Mouse (Mus musculus) megakaryocyte, embryonic 14.5 days (primary cell): Measurements from ENCODE around the gene Zfp2.

ENCODE experiments used
- FLI1 ChIP-seq: IDR thresholded peaks from 2 replicates; pipeline ENCODE4 v1.6.1; 2012; ENCODE audit warnings: low read length, inconsistent platforms, mixed read lengths
- GATA1 ChIP-seq: IDR thresholded peaks from 3 replicates; pipeline ENCODE4 v1.6.1; 2012; ENCODE audit warnings: mixed read lengths, low read length, inconsistent platforms, borderline replicate concordance

GRCm38 (mm10) chr11:50887390-50888128, 28.4 kb downstream of the Zfp2 start, which contains the start of gene Zfp454:
- TF ChIP-seq GATA1 (no peak), FLI1 (no peak)
